Mouse (Mus musculus): ENCODE measurements around the gene Tspan32.

- no peak for TF ChIP-seq CTCF (IDR thresholded peaks at IDR 0.05; ENCODE audit: insufficient read depth, low read depth, low read length)
- TF ChIP-seq POLR2A (IDR thresholded peaks at IDR 0.05; ENCODE audit: insufficient read depth, low read depth, low read length) = no peak
These were observed 674 bp downstream of the Tspan32 start for GRCm38 (mm10) chr7:143005344-143006096.
